Mouse (Mus musculus): ENCODE results near the gene Slc39a11.

GRCm38 (mm10) chr11:113469919-113470785 lies 179.7 kb downstream of the Slc39a11 start:
- TF ChIP-seq POLR2A (IDR thresholded peaks at IDR 0.05; ENCODE audit: low read depth, low read length) (no peak), CTCF (IDR thresholded peaks at IDR 0.05; ENCODE audit: extremely low read depth, insufficient read length, insufficient replicate concordance, low read depth, low read length) (no peak)

Data from small intestine, adult 2 months (tissue).